Mouse (Mus musculus): ENCODE results near the gene Dnajb5. TPM values are rescaled to one million over a fixed set of nuclear protein-coding genes. Genes with fewer than 3 reads are reported as not detected.
"Not testable (repeated sequence)": the region's sequence is repeated elsewhere in the genome, so short reads cannot be mapped to it uniquely, and the experiment has no call there.

Dnajb5 gene
- polyA plus RNA-seq, 1 experiment = 7.6 TPM

- TF ChIP-seq CTCF (IDR thresholded peaks at IDR 0.05; ENCODE audit: control insufficient read depth, insufficient read depth, insufficient replicate concordance, low read depth, low read length) (no peak), POLR2A (IDR thresholded peaks at IDR 0.05; ENCODE audit: control insufficient read depth, low read depth, low read length) (no peak)
- Histone ChIP-seq H3K4me1 (ENCODE audit: control insufficient read depth, insufficient read depth, low read length) (peaks cover 5% of the 10 kb centered on the region), H3K36me3 (ENCODE audit: control insufficient read depth, insufficient read depth, low read length) (no peaks in the 10 kb centered on the region; the same call in 1 of the 2 replicates), H3K27ac (ENCODE audit: control insufficient read depth, insufficient read depth, low read depth, low read length) (no peak overlapping the region), H3K4me3 (ENCODE audit: control insufficient read depth, low read depth, low read length) (peak overlapping the region; percentile 21; the same call in 1 of the 2 replicates), H3K27me3 (ENCODE audit: control insufficient read depth, insufficient read depth, low read length) (no peaks in the 10 kb centered on the region)
Observed at GRCm38 (mm10) chr4:42998022-42998421, 48.4 kb downstream of the Dnajb5 start.

- Histone ChIP-seq H3K36me3 (ENCODE audit: control insufficient read depth, insufficient read depth, low read length) (no peaks in the 10 kb centered on the region; the same call in 1 of the 2 replicates), H3K4me1 (ENCODE audit: control insufficient read depth, insufficient read depth, low read length) (peaks cover 10% of the 10 kb centered on the region), H3K27ac (ENCODE audit: control insufficient read depth, insufficient read depth, low read depth, low read length) (peak overlapping the region; percentile 98), H3K4me3 (ENCODE audit: control insufficient read depth, low read depth, low read length) (peak overlapping the region; percentile 97), H3K27me3 (ENCODE audit: control insufficient read depth, insufficient read depth, low read length) (no peaks in the 10 kb centered on the region)
- TF ChIP-seq CTCF (IDR thresholded peaks at IDR 0.05; ENCODE audit: control insufficient read depth, insufficient read depth, insufficient replicate concordance, low read depth, low read length) = 0 out of 2 replicates have a peak, but pooled peaks have one; percentile 7
- peak; percentile 70 for TF ChIP-seq POLR2A (IDR thresholded peaks at IDR 0.05; ENCODE audit: control insufficient read depth, low read depth, low read length)
Observed at GRCm38 (mm10) chr4:42999451-43000140, 50.0 kb downstream of the Dnajb5 start.

GRCm38 (mm10) chr4:43000141-43000986 is 50.8 kb downstream of the Dnajb5 start, which contains the start of gene Vcp:
TSS of gene Vcp (minus strand) at chr4:43000507.
- peaks cover 10% of the 10 kb centered on the region for H3K4me1 ChIP-seq (ENCODE audit: control insufficient read depth, insufficient read depth, low read length)
- peak within 1 kb of the TSS; percentile 97 for H3K4me3 ChIP-seq (ENCODE audit: control insufficient read depth, low read depth, low read length)
- peak; percentile 49 for TF ChIP-seq POLR2A (IDR thresholded peaks at IDR 0.05; ENCODE audit: control insufficient read depth, low read depth, low read length)
- H3K36me3 ChIP-seq (ENCODE audit: control insufficient read depth, insufficient read depth, low read length); H3K27me3 ChIP-seq (ENCODE audit: control insufficient read depth, insufficient read depth, low read length): not testable (repeated sequence)
- H3K27ac ChIP-seq (ENCODE audit: control insufficient read depth, insufficient read depth, low read depth, low read length) = peak within 1 kb of the TSS; percentile 98

DNA sequence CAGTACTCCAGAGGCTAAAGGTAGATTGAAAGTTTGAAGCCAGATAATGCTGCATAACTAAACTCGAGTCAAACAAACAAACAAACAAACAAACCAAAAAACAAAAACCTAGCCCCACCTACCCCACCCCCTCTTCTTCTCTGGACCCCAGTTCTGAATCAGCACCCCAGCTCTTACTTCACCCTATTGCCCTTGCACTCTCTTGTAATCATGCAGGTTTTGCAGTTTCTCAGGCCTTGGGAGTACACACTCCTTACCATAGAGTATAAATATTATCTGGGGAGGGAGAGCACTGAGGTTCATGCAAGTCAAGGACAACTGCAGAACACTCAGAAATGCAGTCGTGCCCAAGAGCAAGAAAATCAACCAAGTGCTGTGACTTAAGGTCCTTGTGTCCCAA is 51.7 kb downstream of the Dnajb5 start:
- Histone ChIP-seq H3K36me3 (ENCODE audit: control insufficient read depth, insufficient read depth, low read length) (no peaks in the 10 kb centered on the region; the same call in 1 of the 2 replicates), H3K27ac (ENCODE audit: control insufficient read depth, insufficient read depth, low read depth, low read length) (peak overlapping the region; percentile 47; the same call in 1 of the 2 replicates), H3K4me3 (ENCODE audit: control insufficient read depth, low read depth, low read length) (peak overlapping the region; percentile 1; the same call in 1 of the 2 replicates), H3K4me1 (ENCODE audit: control insufficient read depth, insufficient read depth, low read length) (peaks cover 10% of the 10 kb centered on the region), H3K27me3 (ENCODE audit: control insufficient read depth, insufficient read depth, low read length) (no peaks in the 10 kb centered on the region)
- TF ChIP-seq POLR2A (IDR thresholded peaks at IDR 0.05; ENCODE audit: control insufficient read depth, low read depth, low read length) (no peak), CTCF (IDR thresholded peaks at IDR 0.05; ENCODE audit: control insufficient read depth, insufficient read depth, insufficient replicate concordance, low read depth, low read length) (no peak)

GRCm38 (mm10) chr4:43002756-43003439 is 53.3 kb downstream of the Dnajb5 start:
- Histone ChIP-seq H3K4me3 (ENCODE audit: control insufficient read depth, low read depth, low read length) (no peak overlapping the region; the same call in 1 of the 2 replicates), H3K4me1 (ENCODE audit: control insufficient read depth, insufficient read depth, low read length) (peaks cover 10% of the 10 kb centered on the region), H3K36me3 (ENCODE audit: control insufficient read depth, insufficient read depth, low read length) (no peaks in the 10 kb centered on the region; the same call in 1 of the 2 replicates), H3K27ac (ENCODE audit: control insufficient read depth, insufficient read depth, low read depth, low read length) (peak overlapping the region; percentile 92), H3K27me3 (ENCODE audit: control insufficient read depth, insufficient read depth, low read length) (no peaks in the 10 kb centered on the region)
- TF ChIP-seq POLR2A (IDR thresholded peaks at IDR 0.05; ENCODE audit: control insufficient read depth, low read depth, low read length) (no peak), CTCF (IDR thresholded peaks at IDR 0.05; ENCODE audit: control insufficient read depth, insufficient read depth, insufficient replicate concordance, low read depth, low read length) (no peak)

DNA sequence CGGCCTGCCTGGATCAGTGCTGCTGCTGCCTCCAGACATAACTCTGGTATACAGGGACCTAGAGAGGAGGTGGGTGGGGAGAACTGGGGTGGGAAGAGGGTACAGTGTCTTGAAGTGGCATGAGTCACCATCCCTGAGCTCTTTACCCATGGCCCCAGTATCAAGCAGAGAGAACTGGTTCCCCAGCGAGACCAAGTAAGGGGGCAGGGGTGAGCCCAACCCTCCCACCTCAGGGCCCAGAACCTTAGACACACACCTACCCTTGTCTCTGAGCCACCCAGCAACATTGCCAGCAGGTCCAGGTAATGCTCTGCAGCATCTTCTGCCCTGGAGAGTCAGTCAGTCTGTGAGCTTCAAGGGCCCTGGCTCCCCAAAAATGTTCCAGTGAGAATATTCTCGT is 55.3 kb downstream of the Dnajb5 start:
- Histone ChIP-seq H3K36me3 (ENCODE audit: control insufficient read depth, insufficient read depth, low read length) (peaks cover 3% of the 10 kb centered on the region), H3K4me1 (ENCODE audit: control insufficient read depth, insufficient read depth, low read length) (peaks cover 18% of the 10 kb centered on the region), H3K4me3 (ENCODE audit: control insufficient read depth, low read depth, low read length) (no peak overlapping the region), H3K27me3 (ENCODE audit: control insufficient read depth, insufficient read depth, low read length) (no peaks in the 10 kb centered on the region), H3K27ac (ENCODE audit: control insufficient read depth, insufficient read depth, low read depth, low read length) (no peak overlapping the region)
- no peak for TF ChIP-seq CTCF (IDR thresholded peaks at IDR 0.05; ENCODE audit: control insufficient read depth, insufficient read depth, insufficient replicate concordance, low read depth, low read length)
- TF ChIP-seq POLR2A (IDR thresholded peaks at IDR 0.05; ENCODE audit: control insufficient read depth, low read depth, low read length) = no peak

Measured in testis, adult 2 months (tissue).